Mouse (Mus musculus): ENCODE results near the gene Nin.

Gene Nin

DNA sequence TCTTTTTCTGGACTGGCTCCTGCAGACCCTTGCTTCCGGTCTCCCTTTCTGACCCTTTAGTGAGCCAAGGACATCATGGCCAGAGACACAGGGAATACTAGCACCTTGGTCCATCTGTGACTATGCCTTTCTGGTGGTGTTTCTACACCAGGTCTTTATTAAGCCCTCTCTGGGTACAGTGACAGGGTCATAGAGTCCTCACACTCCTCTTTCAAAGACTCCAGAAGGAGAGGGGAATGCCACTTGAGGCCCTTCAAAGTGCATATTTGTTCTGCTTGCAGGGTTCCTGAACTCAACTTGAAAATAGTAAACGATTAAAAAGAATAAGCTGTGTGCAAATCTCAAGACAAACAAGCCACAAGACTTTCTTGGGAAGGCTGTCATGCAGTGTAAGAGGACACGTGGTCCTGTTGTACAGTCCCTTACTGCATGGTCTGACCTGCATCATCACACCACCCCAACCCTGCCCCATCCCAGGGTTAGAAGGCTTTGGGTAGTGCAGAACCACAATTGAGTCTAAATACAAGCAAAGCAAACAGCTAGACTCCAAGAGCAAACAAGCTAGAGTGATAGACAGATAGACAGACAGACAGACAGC, 30.5 kb downstream of the Nin start:
- WGBS: 88% methylated on average over 3 of the region's 3 CpGs

DNA sequence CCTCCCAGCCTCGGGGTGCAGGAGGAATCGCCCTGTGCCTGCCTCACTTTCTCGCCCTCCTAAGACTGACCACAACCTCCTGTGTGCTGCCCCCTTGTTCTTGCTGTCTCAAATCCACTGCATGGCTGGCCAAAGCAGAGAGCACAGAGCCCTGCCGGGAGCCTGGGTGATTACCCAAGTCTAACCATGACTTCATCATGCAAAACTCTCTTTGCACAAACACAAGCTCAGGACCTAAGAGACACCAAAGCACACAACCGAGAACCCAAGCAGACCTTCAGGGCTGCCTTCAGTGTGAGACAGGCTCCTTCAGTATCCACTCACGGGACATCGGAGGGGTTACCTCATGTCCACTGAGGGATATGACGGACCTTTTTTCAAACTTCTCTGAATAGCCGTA, 31.0 kb downstream of the Nin start:
- WGBS: 93% methylated on average over 9 of the region's 9 CpGs

DNA sequence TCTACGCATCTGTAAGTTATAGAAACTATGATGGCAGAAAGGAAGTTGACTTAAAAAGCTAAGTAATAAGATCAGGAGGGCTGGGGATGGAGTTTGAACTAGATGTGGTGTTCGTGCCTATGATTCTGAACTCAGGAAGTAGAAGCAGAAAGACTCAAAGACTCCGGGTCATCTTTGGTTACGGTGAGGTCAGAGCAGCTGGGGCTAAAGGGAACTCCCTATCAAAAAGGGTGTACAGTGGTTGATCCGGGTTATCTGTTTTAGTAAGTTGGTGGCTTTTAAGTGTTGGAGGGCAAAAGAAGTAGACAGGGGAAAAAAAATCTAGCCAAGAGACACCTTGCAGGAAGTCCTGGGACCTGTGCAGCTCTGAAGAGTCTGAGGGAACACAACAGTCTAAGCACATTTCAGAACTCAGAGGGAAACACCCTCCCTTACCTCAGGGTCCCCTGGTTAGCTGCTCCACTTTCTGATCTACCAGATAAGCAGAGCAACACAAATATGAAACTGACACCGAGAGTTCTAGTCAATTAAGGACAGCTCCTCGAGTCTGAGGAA, 35.0 kb downstream of the Nin start:
- WGBS: 81% methylated on average over 7 of the region's 7 CpGs

DNA sequence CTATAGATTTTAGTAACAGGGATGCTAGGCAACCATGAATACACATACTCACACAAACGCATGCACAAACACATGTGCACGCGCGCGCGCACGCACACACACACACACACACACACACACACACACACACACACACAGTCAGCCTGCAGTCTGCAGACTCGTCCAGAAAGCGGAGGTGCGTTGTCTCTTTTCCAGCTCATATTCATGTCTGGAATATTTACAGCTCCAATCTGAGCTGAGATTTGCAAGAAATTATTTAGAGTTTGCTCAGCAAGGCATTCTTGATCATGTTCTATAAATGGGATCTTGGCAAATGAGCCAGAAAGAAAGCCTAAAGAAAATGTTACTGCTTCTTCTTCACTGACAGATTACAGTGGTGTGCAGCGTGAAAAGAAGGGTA, 37.0 kb downstream of the Nin start:
- WGBS: 46% methylated on average over 11 of the region's 11 CpGs

DNA sequence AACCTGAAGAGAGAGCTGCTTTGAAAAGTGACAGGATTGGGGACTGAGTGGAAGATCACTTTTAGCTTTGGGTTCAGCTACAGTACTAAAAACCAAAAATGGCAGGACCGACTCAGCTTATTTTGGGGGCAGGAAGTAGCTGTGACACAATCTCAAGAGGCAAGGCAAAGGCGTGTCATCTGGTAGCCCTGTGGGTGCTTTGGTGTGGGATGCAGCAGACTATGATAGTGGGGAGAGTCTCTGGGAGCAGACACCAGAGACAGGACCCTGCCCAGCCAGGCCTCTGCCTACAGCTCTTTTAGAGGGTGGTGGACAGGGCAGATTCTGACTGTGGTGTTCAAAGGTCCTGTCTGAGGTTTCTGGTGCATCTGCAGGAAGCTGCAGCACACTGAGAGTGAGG, 38.5 kb downstream of the Nin start:
- WGBS: 45% methylated on average over 2 of the region's 2 CpGs

DNA sequence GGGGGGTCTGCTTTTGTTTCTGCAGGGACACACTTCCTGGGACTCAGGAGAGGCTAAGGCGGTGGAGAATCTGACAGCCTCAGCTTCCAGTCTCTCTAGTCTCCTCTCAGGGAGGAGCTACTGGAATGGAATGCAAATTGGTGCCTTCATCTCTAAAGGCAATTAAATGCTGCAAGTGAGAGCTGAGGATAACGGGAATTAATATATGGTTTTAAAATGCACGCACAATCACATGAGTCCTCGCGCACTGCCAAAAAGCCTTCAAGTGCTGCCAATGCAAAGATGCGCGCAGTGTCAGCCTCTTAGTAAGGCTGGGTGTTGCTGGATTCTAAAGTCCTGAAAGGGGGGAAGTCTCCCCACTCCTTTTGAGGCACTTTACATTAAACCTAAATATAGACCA, 42.6 kb downstream of the Nin start:
- WGBS: 62% methylated on average over 7 of the region's 7 CpGs

DNA sequence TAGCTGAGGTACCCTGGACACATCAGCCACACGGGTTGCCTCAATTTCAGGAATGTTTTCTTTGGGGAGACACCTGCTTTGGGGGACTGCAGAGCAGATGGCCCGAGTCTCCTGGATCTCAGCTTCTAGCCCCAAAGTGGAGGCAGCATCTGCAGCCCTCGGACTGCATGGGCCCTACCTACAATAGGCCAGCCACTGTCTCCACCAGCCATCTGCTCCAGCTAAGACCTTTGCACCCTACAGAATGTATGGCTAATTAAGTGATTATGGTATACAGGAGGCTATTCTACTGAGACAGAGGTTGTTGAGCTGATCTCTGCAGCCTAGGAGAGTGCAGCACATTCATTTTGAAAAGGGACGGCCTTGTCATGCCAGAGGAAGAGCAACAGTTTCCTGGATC, 43.2 kb downstream of the Nin start:
- 45% methylated on average over 4 of the region's 4 CpGs for WGBS

DNA sequence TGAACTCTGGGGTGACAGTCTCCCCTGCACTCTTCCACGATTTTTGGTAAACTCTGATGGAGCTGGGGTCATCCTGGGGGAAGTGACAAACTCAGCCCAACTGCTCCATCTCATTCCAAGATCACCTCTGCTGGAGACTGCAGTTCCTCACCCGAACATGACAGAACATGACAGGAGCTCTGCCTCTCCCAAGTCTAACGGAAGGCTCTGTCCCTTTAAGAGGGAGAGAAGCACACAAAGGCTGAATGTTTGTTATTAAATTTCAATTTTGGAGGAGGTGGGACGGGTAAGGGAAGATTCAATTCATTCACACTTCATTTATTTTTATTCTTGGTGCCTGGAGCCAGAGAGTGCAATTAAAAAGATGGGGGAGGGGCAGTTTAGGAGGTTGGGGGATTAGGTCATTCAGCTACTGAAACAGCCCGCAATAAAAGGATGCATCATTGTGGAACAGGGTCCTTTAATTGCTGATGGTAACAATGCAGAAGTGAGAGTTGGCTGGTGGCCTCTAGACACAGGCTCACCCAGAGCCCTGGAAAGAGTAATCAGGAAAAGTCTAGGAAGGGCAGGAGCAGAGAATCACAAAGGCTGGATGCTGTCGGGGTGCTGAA, 44.8 kb downstream of the Nin start:
- 47% methylated on average over 6 of the region's 6 CpGs for WGBS

DNA sequence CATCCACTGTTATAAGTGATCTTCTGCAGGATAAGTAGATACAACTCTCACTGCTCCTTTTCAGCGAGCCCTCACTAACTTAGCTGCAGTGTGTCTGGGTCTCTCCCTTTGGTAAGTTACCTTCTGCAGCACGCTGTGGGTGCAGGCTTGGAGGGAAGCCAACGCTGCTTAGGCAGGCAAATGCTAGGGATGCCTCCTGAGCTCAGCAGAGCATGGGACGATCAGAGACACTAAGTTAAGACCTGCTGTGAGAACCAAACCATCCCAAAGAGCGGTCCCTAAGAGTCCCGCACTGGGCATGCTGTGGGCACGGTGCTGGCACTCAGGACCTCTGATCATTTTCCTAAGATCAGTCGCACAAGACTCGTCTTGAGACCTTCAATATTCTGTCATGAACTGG, 45.7 kb downstream of the Nin start:
- WGBS: 55% methylated on average over 9 of the region's 9 CpGs

DNA sequence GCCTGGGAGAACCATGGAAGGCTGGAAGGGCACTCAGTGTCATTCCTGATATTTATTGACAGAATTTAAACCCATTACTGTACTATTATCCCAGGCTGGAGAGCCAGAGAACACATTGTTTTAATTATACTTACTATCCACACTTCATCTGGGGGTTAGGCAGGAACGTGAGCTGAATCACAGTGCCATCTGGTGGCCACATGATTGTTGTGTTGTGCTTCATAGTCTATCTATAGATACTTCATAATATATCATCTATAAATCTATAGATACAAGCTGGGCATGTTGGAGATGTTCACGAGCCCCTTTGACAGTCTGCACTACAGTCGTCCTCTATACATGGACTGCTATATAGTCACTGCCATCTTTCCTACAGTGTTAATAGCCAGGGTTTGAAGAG, 51.4 kb downstream of the Nin start:
- WGBS: 21% methylated on average over 3 of the region's 3 CpGs

DNA sequence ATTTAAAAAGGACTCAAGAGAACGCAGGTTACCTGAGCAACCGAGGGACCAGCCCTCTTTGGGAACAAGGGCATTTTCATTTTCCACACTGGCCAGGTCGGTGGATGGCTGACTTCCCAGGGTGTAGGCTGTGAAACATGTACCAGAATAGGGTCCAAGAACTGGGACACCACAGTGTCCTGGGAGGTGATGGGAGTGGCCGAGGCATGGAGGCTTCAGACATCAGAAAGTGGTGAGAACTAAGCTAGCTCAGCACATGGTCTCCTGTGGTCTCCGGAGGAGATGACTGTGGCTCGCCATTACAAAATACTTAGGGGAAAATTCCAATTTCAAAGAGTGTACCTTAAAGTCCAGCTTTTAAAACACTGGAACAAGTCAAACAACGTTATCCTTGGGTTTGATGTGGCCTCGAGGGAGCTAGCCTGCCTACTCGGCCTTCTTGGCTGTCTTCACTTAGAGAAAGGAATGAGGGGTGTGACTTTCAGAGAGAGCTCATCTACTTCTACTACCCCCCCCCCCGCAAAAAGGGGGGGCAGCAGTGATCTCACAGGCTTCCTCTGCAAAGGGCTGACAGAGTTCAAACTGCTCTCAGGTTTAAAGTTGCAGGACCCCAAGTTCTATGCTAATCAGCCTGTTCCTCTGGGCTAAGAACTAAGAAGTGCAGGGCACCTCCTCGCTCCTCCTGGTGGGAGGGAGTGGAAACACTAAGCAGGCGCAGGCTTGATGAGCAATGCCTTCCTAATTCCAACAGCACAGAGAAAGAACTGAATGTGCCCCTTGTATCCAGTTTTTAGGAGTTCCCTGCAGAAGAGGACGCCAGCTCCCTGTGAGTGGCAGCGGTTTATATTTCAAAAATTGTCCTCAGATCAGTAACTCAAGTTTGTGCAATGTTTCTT, 54.3 kb downstream of the Nin start:
- WGBS: 50% methylated on average over 14 of the region's 14 CpGs

DNA sequence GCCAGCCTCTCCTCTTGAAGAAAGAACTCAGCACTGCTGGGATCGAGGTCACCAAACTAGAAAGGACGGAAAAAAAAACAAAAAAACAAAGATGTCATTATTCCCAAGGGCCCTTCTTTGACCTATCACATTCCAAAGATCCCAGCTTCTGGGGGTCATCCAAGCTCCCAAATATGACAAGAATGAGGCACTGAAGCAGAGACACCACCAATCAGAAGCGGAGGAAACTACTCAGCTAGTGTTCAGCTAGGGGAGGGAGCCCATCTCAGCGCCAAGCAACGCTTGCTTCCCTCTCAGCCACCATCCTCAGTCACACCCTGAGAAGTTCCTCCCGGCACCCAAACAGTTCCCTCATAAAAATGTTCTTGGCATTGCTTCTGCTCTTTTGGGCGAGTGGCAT, 62.8 kb downstream of the Nin start:
- WGBS: 66% methylated on average over 7 of the region's 7 CpGs

DNA sequence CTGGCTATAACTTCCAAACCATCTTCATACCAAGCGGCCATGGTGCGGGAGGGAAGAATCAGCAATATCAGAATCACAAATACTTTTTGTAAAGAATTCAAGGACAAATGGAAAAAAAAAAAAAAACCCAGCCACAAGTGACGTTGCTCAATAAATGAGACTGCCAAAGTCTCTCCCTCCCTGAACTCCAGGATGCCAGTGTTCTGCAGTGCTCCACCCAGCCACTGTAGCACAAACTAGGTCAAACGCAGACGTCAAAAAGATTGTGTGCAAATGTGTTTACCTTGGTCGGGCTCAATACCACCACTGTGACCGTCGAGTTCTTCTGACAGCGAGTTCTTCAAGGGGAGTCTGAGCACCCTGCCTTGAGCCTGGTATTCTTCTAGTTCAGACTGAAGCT, 64.8 kb downstream of the Nin start:
- WGBS: 80% methylated on average over 9 of the region's 9 CpGs

DNA sequence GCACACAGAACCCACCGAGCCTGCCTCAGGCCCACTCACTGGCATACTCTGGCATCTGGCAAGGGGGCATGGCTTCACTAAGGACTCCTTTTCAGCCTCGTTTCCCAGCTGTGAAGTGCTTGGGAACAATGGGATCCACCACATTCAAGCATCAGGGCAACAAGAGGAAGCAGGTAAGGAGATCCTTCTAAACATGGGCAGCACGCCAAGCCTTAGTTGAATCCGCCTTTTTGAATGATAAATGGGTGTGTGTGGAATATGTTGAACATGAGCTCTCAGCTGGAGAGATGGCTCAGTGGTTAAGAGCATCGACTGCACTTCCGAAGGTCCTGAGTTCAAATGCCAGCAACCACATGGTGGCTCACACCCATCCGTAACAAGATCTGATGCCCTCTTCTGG, 66.2 kb downstream of the Nin start:
- WGBS: 68% methylated on average over 7 of the region's 7 CpGs

DNA sequence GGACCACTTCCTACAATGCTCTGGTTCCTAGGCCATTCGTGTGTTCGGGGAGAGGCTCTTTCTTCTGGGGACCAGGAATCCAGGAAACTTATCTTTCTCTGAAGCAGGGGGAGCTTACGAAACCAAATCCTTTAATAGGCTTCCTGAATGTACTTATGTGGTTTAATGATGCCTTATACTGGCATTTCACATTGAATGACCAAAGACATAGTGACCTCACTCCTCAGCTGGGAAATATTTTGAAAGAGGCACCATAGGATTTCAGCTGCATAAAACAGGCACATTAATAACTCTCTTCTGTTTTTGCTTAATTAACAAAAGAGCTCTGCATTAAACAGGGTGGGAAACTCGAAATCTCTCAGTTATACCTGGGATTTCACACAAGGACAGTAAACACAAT, 69.2 kb downstream of the Nin start:
- WGBS: 51% methylated on average over 4 of the region's 4 CpGs

DNA sequence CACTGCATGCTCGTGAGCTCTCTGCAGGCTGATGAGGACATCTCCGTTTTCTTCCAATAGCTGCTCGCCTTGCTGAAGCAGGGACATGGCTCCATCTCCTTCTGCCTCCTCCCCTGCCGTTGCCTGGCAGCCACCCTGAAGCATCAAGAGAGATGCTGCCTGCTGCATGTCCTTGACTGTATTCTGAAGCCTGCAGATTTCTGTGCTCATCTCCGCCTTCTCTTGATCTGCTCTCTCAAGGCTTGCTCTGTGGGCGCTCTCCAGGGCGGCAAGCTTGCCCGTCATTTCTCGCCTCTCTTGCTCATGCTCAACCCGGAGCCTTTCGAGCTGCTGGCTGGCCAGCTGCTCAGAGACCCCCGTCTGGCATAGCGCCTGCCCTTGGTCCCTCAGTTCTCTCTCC, 70.1 kb downstream of the Nin start:
- WGBS: 49% methylated on average over 13 of the region's 13 CpGs

DNA sequence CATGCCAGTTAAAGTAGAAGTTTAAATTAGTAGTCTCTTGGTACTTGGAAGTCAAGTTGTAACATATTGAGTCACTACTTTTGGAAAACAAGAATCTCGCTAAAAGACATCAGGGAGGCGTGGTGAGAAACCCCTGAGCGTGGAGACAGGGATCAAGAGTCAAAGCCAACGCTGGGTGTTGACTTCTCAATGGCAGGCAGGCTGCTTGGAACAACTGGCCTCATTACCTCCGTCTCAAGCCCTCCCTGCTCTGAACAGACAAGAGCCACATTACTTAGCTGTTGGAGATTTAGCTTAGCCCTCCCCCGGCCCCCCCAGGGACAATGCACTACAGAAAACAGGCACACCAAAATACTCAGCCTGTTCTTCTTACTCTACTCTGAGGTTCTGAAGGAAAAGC, 72.5 kb downstream of the Nin start:
- 46% methylated on average over 6 of the region's 6 CpGs for WGBS

DNA sequence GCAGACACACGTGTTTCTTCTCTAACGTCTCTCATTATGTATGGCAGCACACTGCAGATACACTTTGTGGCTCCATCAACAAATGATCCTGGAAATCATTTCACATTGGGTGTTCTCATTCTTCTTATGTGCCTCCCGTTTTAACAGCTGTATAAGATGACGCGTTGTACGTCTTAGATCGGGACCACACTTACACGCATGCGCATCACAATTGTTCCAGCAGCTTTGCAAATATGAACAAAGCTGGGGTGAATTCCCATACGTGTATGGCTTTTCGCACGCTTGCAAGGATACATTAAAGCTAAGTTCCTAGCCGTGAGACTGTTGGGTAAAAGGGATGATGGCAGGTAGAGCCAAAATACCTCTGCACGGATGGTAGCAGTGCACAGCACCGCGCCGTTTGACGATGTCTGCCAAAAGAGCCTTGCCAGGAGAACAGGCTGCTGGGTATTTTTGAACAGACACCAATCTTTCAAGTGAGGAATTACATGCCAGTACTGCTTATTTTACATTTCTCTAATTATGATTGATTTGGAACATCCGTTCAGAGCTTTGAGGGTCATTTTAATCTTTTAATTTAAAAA, 76.7 kb downstream of the Nin start:
- WGBS: 53% methylated on average over 19 of the region's 19 CpGs

DNA sequence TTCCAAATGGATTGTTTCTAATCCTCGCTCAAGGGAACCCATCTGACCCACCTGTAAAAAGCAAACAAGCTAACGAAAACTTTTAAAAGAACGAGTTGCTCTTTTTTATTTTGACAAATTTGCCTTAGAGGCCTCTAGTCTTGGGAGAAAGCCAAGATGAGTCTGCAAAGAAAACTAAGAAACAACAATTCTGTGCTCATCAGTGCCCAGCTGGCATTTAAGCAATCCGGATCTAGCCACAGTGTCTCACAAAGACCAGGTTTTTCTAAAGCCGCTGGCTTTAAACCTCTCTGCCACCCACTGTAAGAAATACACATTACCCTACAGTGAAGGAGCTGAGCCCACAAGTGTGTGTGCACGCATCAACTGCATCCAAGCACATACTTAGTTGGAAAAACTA, 88.1 kb downstream of the Nin start:
- WGBS: 59% methylated on average over 6 of the region's 6 CpGs

DNA sequence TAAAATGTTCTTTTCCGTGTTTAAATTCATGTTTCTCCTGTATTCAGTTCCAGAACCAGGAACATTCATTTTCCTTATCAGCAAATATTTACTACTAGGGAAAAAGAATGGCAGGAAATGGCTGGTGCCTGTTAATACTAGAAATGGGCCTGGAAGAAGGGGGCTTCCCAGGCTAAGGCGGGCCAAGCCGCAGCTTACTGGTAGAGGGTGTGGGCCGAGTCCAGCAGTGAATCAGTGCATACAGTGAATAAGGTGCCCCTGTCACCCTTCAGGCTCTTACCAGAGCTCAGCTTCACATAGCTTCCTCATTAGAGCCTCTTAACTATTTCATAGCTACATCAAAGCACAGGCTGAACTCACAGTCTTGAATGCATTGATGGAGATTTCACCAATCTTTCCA, 89.9 kb downstream of the Nin start:
- WGBS: 81% methylated on average over 4 of the region's 4 CpGs

DNA sequence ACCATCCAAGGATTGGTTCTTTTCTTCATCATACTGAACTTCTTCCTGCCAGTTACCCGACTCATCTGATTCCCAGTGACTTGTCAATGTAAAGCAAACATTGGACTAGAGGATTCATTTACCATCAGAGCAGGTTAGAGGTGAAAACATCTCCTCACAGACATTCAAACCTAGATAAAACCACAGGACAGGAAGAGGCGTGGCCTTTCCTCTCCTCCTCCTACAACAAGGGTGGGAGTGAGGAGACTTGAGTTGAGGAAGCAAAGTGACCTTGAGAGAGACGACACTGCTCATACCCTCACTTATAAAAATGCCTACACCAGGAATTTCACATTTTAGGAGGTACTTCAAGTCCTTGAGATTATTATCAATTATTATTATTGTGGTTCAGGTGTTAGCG, 95.4 kb downstream of the Nin start:
- WGBS: 77% methylated on average over 4 of the region's 4 CpGs

DNA sequence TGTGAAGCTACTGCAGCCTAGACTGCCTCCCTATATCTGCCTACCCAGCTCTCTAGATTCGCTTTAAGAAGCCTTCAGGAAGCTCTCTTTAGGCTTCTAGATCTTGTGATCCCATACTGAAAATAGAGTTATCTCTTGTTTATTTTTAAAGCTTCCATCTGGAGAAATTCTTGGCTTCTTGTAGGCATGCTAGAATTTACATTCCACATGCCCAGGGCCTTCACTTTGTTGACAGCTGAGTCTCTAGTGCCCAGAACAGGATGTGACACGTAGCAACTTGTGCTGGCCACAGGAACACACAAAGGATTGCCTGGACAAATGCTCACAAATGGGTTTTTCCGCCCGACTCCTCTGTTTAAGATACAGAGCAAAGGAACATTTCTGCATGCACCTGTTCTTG, 97.6 kb downstream of the Nin start:
- WGBS: 31% methylated on average over 4 of the region's 4 CpGs

DNA sequence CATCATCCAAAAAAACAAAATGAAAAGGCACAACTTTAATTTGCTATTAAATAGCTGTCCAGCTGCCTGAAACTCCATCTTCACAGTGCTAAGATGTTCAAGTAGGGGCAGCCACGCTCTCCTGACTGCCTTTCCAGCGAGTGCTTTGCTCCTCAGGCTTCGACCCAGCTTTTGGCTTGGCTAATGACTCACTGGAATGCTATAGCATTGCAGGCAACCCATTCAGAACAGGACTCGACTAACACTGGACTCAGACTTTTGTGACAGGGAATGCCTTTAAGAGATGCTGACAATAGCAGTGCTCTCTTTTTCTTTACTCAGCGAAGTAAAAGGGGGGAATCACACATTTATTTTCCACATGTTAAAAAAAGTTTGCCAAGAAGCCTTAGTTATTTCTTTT, 101.8 kb downstream of the Nin start:
- WGBS: 54% methylated on average over 5 of the region's 5 CpGs
